Mouse (Mus musculus): Measurements from ENCODE around the gene Tnfaip8l2. TPM values are rescaled to one million over a fixed set of nuclear protein-coding genes. Genes with fewer than 3 reads are reported as not detected.

The Tnfaip8l2 gene
- 4.8 and 5.4 TPM in 2 replicates for polyA plus RNA-seq (2014; fragmentation: Nextera tagmentation; extraction: Ambion mirVana)

- Histone ChIP-seq H3K27me3 (replicated peaks; ENCODE audit: control insufficient read depth, insufficient read depth, low read length) (no peaks in the 10 kb centered on the region), H3K4me2 (peak within 1 kb of the TSS; percentile 6), H3K4me1 (replicated peaks; ENCODE audit: control insufficient read depth, insufficient read depth, low read length) (peaks cover 7% of the 10 kb centered on the region), H3K36me3 (ENCODE audit: control insufficient read depth, insufficient read depth, low read length) (no peaks in the 10 kb centered on the region), H3K9me3 (ENCODE audit: control insufficient read depth, low read length) (no peaks in the 10 kb centered on the region), H3K4me3 (ENCODE audit: low read depth, low read length) (no peak within 1 kb of the TSS; the same call in 1 of the 2 replicates), H3K9ac (ENCODE audit: low read depth, low read length) (no peak within 1 kb of the TSS; the same call in 1 of the 2 replicates), H3K27ac (ENCODE audit: low read depth, low read length) (0 out of 2 replicates have a peak within 1 kb of the TSS, but pooled peaks have one; percentile 11)
- peak; percentile 75 for ATAC-seq (replicated peaks; ENCODE audit: low FRiP score)
- WGBS, result 64% methylated on average over 10 of the region's 10 CpGs
- no peak for DNase-seq (ENCODE audit: low spot score)
These were observed at the start of gene Tnfaip8l2 for GRCm38 (mm10) chr3:95141952-95142616. TSS of gene Tnfaip8l2 (minus strand) at chr3:95142360.

GRCm38 (mm10) chr3:95186888-95187287, 44.7 kb upstream of the Tnfaip8l2 start:
- Histone ChIP-seq H3K9ac (ENCODE audit: low read depth, low read length) (no peak overlapping the region), H3K4me1 (replicated peaks; ENCODE audit: control insufficient read depth, insufficient read depth, low read length) (no peaks in the 10 kb centered on the region), H3K4me2 (no peak overlapping the region), H3K27me3 (replicated peaks; ENCODE audit: control insufficient read depth, insufficient read depth, low read length) (no peaks in the 10 kb centered on the region), H3K4me3 (ENCODE audit: low read depth, low read length) (no peak overlapping the region), H3K36me3 (ENCODE audit: control insufficient read depth, insufficient read depth, low read length) (peaks cover 31% of the 10 kb centered on the region), H3K27ac (ENCODE audit: low read depth, low read length) (no peak overlapping the region), H3K9me3 (ENCODE audit: control insufficient read depth, low read length) (no peaks in the 10 kb centered on the region)
- DNase-seq (ENCODE audit: low spot score), result no peak
- 89% methylated on average over 6 of the region's 6 CpGs for WGBS
- ATAC-seq (replicated peaks; ENCODE audit: low FRiP score), result no peak

- no peak overlapping the region for H3K4me2 ChIP-seq
- H3K27ac ChIP-seq (ENCODE audit: low read depth, low read length), result no peak overlapping the region
- H3K36me3 ChIP-seq (ENCODE audit: control insufficient read depth, insufficient read depth, low read length), result peaks cover 30% of the 10 kb centered on the region
- H3K9me3 ChIP-seq (ENCODE audit: control insufficient read depth, low read length), result no peaks in the 10 kb centered on the region
- ATAC-seq (replicated peaks; ENCODE audit: low FRiP score), result no peak
- H3K27me3 ChIP-seq (replicated peaks; ENCODE audit: control insufficient read depth, insufficient read depth, low read length), result no peaks in the 10 kb centered on the region
- WGBS, result 90% methylated on average over 2 of the region's 2 CpGs
- no peaks in the 10 kb centered on the region for H3K4me1 ChIP-seq (replicated peaks; ENCODE audit: control insufficient read depth, insufficient read depth, low read length)
- no peak for DNase-seq (ENCODE audit: low spot score)
- H3K4me3 ChIP-seq (ENCODE audit: low read depth, low read length), result no peak overlapping the region
- H3K9ac ChIP-seq (ENCODE audit: low read depth, low read length), result no peak overlapping the region
These were observed 43.9 kb upstream of the Tnfaip8l2 start for GRCm38 (mm10) chr3:95186100-95186499.

- H3K4me1 ChIP-seq (replicated peaks; ENCODE audit: control insufficient read depth, insufficient read depth, low read length), result no peaks in the 10 kb centered on the region
- no peak overlapping the region for H3K4me2 ChIP-seq
- 90% methylated on average over 9 of the region's 9 CpGs for WGBS
- H3K9ac ChIP-seq (ENCODE audit: low read depth, low read length), result no peak overlapping the region
- no peak overlapping the region for H3K27ac ChIP-seq (ENCODE audit: low read depth, low read length)
- no peaks in the 10 kb centered on the region for H3K9me3 ChIP-seq (ENCODE audit: control insufficient read depth, low read length)
- no peak overlapping the region for H3K4me3 ChIP-seq (ENCODE audit: low read depth, low read length)
- H3K27me3 ChIP-seq (replicated peaks; ENCODE audit: control insufficient read depth, insufficient read depth, low read length), result no peaks in the 10 kb centered on the region
- peaks cover 30% of the 10 kb centered on the region for H3K36me3 ChIP-seq (ENCODE audit: control insufficient read depth, insufficient read depth, low read length)
- DNase-seq (ENCODE audit: low spot score) (no peak), ATAC-seq (replicated peaks; ENCODE audit: low FRiP score) (no peak)
These were observed 42.8 kb upstream of the Tnfaip8l2 start for GRCm38 (mm10) chr3:95184796-95185577.

GRCm38 (mm10) chr3:95181841-95182240, 39.7 kb upstream of the Tnfaip8l2 start:
- no peak overlapping the region for H3K4me3 ChIP-seq (ENCODE audit: low read depth, low read length)
- no peak overlapping the region for H3K4me2 ChIP-seq
- 77% methylated on average over 1 of the region's 1 CpGs for WGBS
- no peak for ATAC-seq (replicated peaks; ENCODE audit: low FRiP score)
- H3K27ac ChIP-seq (ENCODE audit: low read depth, low read length), result no peak overlapping the region
- H3K36me3 ChIP-seq (ENCODE audit: control insufficient read depth, insufficient read depth, low read length), result peaks cover 5% of the 10 kb centered on the region; the same call in 1 of the 2 replicates
- H3K9me3 ChIP-seq (ENCODE audit: control insufficient read depth, low read length), result no peaks in the 10 kb centered on the region
- no peaks in the 10 kb centered on the region for H3K4me1 ChIP-seq (replicated peaks; ENCODE audit: control insufficient read depth, insufficient read depth, low read length)
- H3K9ac ChIP-seq (ENCODE audit: low read depth, low read length), result no peak overlapping the region
- DNase-seq (ENCODE audit: low spot score), result no peak
- H3K27me3 ChIP-seq (replicated peaks; ENCODE audit: control insufficient read depth, insufficient read depth, low read length), result no peaks in the 10 kb centered on the region

- no peak for DNase-seq (ENCODE audit: low spot score)
- Histone ChIP-seq H3K9ac (ENCODE audit: low read depth, low read length) (no peak overlapping the region), H3K27ac (ENCODE audit: low read depth, low read length) (no peak overlapping the region), H3K36me3 (ENCODE audit: control insufficient read depth, insufficient read depth, low read length) (peaks cover 4% of the 10 kb centered on the region; the same call in 1 of the 2 replicates), H3K27me3 (replicated peaks; ENCODE audit: control insufficient read depth, insufficient read depth, low read length) (no peaks in the 10 kb centered on the region), H3K4me3 (ENCODE audit: low read depth, low read length) (no peak overlapping the region), H3K9me3 (ENCODE audit: control insufficient read depth, low read length) (no peaks in the 10 kb centered on the region), H3K4me2 (no peak overlapping the region), H3K4me1 (replicated peaks; ENCODE audit: control insufficient read depth, insufficient read depth, low read length) (no peaks in the 10 kb centered on the region)
- ATAC-seq (replicated peaks; ENCODE audit: low FRiP score), result no peak
- 64% methylated on average over 3 of the region's 3 CpGs for WGBS
These were observed 37.7 kb upstream of the Tnfaip8l2 start for GRCm38 (mm10) chr3:95179890-95180289.

- Histone ChIP-seq H3K27ac (ENCODE audit: low read depth, low read length) (no peak overlapping the region), H3K4me1 (replicated peaks; ENCODE audit: control insufficient read depth, insufficient read depth, low read length) (0 out of 2 replicates have a peak, but pooled peaks cover 2% of the 10 kb centered on the region), H3K36me3 (ENCODE audit: control insufficient read depth, insufficient read depth, low read length) (peaks cover 3% of the 10 kb centered on the region; the same call in 1 of the 2 replicates), H3K9ac (ENCODE audit: low read depth, low read length) (no peak overlapping the region), H3K4me3 (ENCODE audit: low read depth, low read length) (no peak overlapping the region), H3K9me3 (ENCODE audit: control insufficient read depth, low read length) (no peaks in the 10 kb centered on the region), H3K27me3 (replicated peaks; ENCODE audit: control insufficient read depth, insufficient read depth, low read length) (peaks cover 3% of the 10 kb centered on the region), H3K4me2 (no peak overlapping the region)
- DNase-seq (ENCODE audit: low spot score) (no peak), ATAC-seq (replicated peaks; ENCODE audit: low FRiP score) (no peak)
- 82% methylated on average over 5 of the region's 5 CpGs for WGBS
These were observed 36.8 kb upstream of the Tnfaip8l2 start for GRCm38 (mm10) chr3:95178948-95179347.

- 73% methylated on average over 6 of the region's 6 CpGs for WGBS
- DNase-seq (ENCODE audit: low spot score), result no peak
These were observed 35.4 kb upstream of the Tnfaip8l2 start for GRCm38 (mm10) chr3:95177583-95177982.

More at GRCm38 (mm10) chr3:95177583-95177982, 35.4 kb upstream of the Tnfaip8l2 start:
- Histone ChIP-seq H3K36me3 (ENCODE audit: control insufficient read depth, insufficient read depth, low read length) (no peaks in the 10 kb centered on the region), H3K27ac (ENCODE audit: low read depth, low read length) (no peak overlapping the region), H3K4me3 (ENCODE audit: low read depth, low read length) (no peak overlapping the region), H3K9ac (ENCODE audit: low read depth, low read length) (no peak overlapping the region), H3K4me2 (no peak overlapping the region), H3K4me1 (replicated peaks; ENCODE audit: control insufficient read depth, insufficient read depth, low read length) (peaks cover 12% of the 10 kb centered on the region), H3K27me3 (replicated peaks; ENCODE audit: control insufficient read depth, insufficient read depth, low read length) (peaks cover 16% of the 10 kb centered on the region), H3K9me3 (ENCODE audit: control insufficient read depth, low read length) (no peaks in the 10 kb centered on the region)
- no peak for ATAC-seq (replicated peaks; ENCODE audit: low FRiP score)
